Mouse (Mus musculus): Measurements from ENCODE around the gene Thegl. TPM values are rescaled to one million over a fixed set of nuclear protein-coding genes. Genes with fewer than 3 reads are reported as not detected.

Thegl gene
- polyA plus RNA-seq, 1 experiment from 2014 or later: not detected

Other genes with a start within 250 kb of the Thegl start
- gene Aasdh, start 110.5 kb upstream of the Thegl start, polyA plus RNA-seq (2016; fragmentation: Nextera tagmentation; extraction: Ambion mirVana): 21.7 and 23.3 TPM in 2 replicates
- gene Paics, start 64.7 kb upstream of the Thegl start, polyA plus RNA-seq (2016; fragmentation: Nextera tagmentation; extraction: Ambion mirVana): 298 and 308 TPM in 2 replicates
- 26.9 and 29.9 TPM in 2 replicates for gene Ppat, start 64.4 kb upstream of the Thegl start, polyA plus RNA-seq (2016; fragmentation: Nextera tagmentation; extraction: Ambion mirVana)
- 87.8 and 93.5 TPM in 2 replicates for gene Srp72, start 41.3 kb upstream of the Thegl start, polyA plus RNA-seq (2016; fragmentation: Nextera tagmentation; extraction: Ambion mirVana)
- not detected in 2 replicates for gene Arl9, start 12.0 kb upstream of the Thegl start, polyA plus RNA-seq (2016; fragmentation: Nextera tagmentation; extraction: Ambion mirVana)
- 0.26 and 0.27 TPM in 2 replicates for gene Hopx, start 99.1 kb downstream of the Thegl start, polyA plus RNA-seq (2016; fragmentation: Nextera tagmentation; extraction: Ambion mirVana)
- 1.2 and 2.3 TPM in 2 replicates for gene Spink2, start 195.4 kb downstream of the Thegl start, polyA plus RNA-seq (2016; fragmentation: Nextera tagmentation; extraction: Ambion mirVana)
- gene Rest, start 249.5 kb downstream of the Thegl start, polyA plus RNA-seq (2016; fragmentation: Nextera tagmentation; extraction: Ambion mirVana): 56.5 and 59.7 TPM in 2 replicates